Mouse (Mus musculus) midbrain, embryonic 12.5 days (tissue): ENCODE data around the gene Tcte1. TPM values are rescaled to one million over a fixed set of nuclear protein-coding genes. Genes with fewer than 3 reads are reported as not detected.

Experiments
- ATAC-seq: fragments of 200-750 bp; cut with Nextera tagmentation; 2 replicates; pipeline ENCODE4 v1.8.0; 2017; ENCODE audit warnings: low read depth, moderate TSS enrichment, moderate library complexity; ENCODE audit not compliant: low FRiP score
- H3K27ac ChIP-seq: fragments of 300-500 bp; sonication (generic); replicated peaks from 2 replicates; pipeline ENCODE4 v1.5.1; 2016; ENCODE audit warnings: mild to moderate bottlenecking
- H3K27me3 ChIP-seq: fragments of 300-500 bp; sonication (generic); 2 replicates; pipeline ENCODE4 v1.6.1; 2016; ENCODE audit warnings: mild to moderate bottlenecking
- H3K36me3 ChIP-seq: fragments of 300-500 bp; sonication (generic); 2 replicates; pipeline ENCODE4 v1.6.1; 2016
- H3K4me1 ChIP-seq: fragments of 300-500 bp; sonication (generic); 2 replicates; pipeline ENCODE4 v1.6.1; 2016
- H3K4me2 ChIP-seq: fragments of 300-500 bp; sonication (generic); replicated peaks from 2 replicates; pipeline ENCODE4 v1.6.1; 2016; ENCODE audit warnings: mild to moderate bottlenecking, moderate library complexity
- H3K4me3 ChIP-seq: fragments of 300-500 bp; sonication (generic); 2 replicates; pipeline ENCODE4 v1.5.1; 2016; ENCODE audit warnings: mild to moderate bottlenecking
- H3K9ac ChIP-seq: fragments of 300-500 bp; sonication (generic); replicated peaks from 2 replicates; pipeline ENCODE4 v1.6.1; 2016; ENCODE audit warnings: mild to moderate bottlenecking, moderate library complexity
- H3K9me3 ChIP-seq: fragments of 300-500 bp; sonication (generic); 2 replicates; pipeline ENCODE4 v1.6.1; 2016; ENCODE audit warnings: mild to moderate bottlenecking
- WGBS: fragments of 180-500 bp; shearing (Covaris S2); methylation state at CpG from one replicate; pipeline ENCODE4 v1.1.7; 2016; 5-methylcytosine and 5-hydroxymethylcytosine counted together
- polyA plus RNA-seq: library from polyadenylated mRNA; unstranded; fragments of >200 nt; fragmentation: Nextera tagmentation; extraction: Ambion mirVana; gene quantifications from 2 replicates; pipeline ENCODE4 v1.2.1, GENCODE M21; 2016

The Tcte1 gene
- polyA plus RNA-seq, 1 experiment from 2014 or later = 1.8 TPM

GRCm38 (mm10) chr17:45516488-45516887 lies 6.7 kb upstream of the Tcte1 start:
- 54% methylated on average over 8 of the region's 8 CpGs for WGBS
- Histone ChIP-seq H3K27ac (no peak overlapping the region), H3K4me2 (no peak overlapping the region), H3K9me3 (no peaks in the 10 kb centered on the region), H3K9ac (no peak overlapping the region), H3K36me3 (peaks cover 30% of the 10 kb centered on the region), H3K4me3 (no peak overlapping the region), H3K4me1 (0 out of 2 replicates have a peak, but pooled peaks cover 7% of the 10 kb centered on the region), H3K27me3 (no peaks in the 10 kb centered on the region)
- 0 out of 2 replicates have a peak, but pooled peaks have one; percentile 34 for ATAC-seq

GRCm38 (mm10) chr17:45517135-45517534 lies 6.1 kb upstream of the Tcte1 start:
- Histone ChIP-seq H3K27ac (no peak overlapping the region), H3K9ac (no peak overlapping the region), H3K27me3 (0 out of 2 replicates have a peak, but pooled peaks cover under 1% of the 10 kb centered on the region), H3K4me1 (0 out of 2 replicates have a peak, but pooled peaks cover 7% of the 10 kb centered on the region), H3K4me2 (no peak overlapping the region), H3K9me3 (no peaks in the 10 kb centered on the region), H3K4me3 (no peak overlapping the region), H3K36me3 (peaks cover 30% of the 10 kb centered on the region)
- WGBS = 94% methylated on average over 21 of the region's 21 CpGs
- no peak for ATAC-seq

GRCm38 (mm10) chr17:45517549-45518215 lies 5.6 kb upstream of the Tcte1 start:
- H3K9ac ChIP-seq = no peak overlapping the region
- H3K9me3 ChIP-seq = no peaks in the 10 kb centered on the region
- H3K36me3 ChIP-seq = peaks cover 30% of the 10 kb centered on the region
- ATAC-seq = no peak; the same call in 1 of the 2 replicates
- WGBS = 91% methylated on average over 28 of the region's 28 CpGs
- no peak overlapping the region for H3K4me3 ChIP-seq
- H3K4me2 ChIP-seq = no peak overlapping the region
- H3K27ac ChIP-seq = no peak overlapping the region
- peaks cover 4% of the 10 kb centered on the region; the same call in 1 of the 2 replicates for H3K27me3 ChIP-seq
- H3K4me1 ChIP-seq = peaks cover 11% of the 10 kb centered on the region; the same call in 1 of the 2 replicates

GRCm38 (mm10) chr17:45518766-45519475 lies 4.3 kb upstream of the Tcte1 start:
- Histone ChIP-seq H3K27me3 (peaks cover 9% of the 10 kb centered on the region), H3K27ac (no peak overlapping the region), H3K36me3 (peaks cover 30% of the 10 kb centered on the region), H3K4me3 (no peak overlapping the region), H3K4me2 (no peak overlapping the region), H3K9me3 (no peaks in the 10 kb centered on the region), H3K4me1 (peaks cover 19% of the 10 kb centered on the region; the same call in 1 of the 2 replicates), H3K9ac (no peak overlapping the region)
- WGBS = 92% methylated on average over 12 of the region's 12 CpGs
- ATAC-seq = no peak

- Histone ChIP-seq H3K4me3 (no peak overlapping the region), H3K9me3 (no peaks in the 10 kb centered on the region), H3K4me1 (peaks cover 19% of the 10 kb centered on the region; the same call in 1 of the 2 replicates), H3K9ac (no peak overlapping the region), H3K4me2 (no peak overlapping the region), H3K27me3 (peaks cover 20% of the 10 kb centered on the region), H3K27ac (no peak overlapping the region), H3K36me3 (peaks cover 30% of the 10 kb centered on the region)
- no peak for ATAC-seq
- WGBS = 83% methylated on average over 11 of the region's 11 CpGs
Measured at GRCm38 (mm10) chr17:45520136-45520535, 3.1 kb upstream of the Tcte1 start.

- peaks cover 47% of the 10 kb centered on the region for H3K27me3 ChIP-seq
- no peaks in the 10 kb centered on the region for H3K9me3 ChIP-seq
- peaks cover 6% of the 10 kb centered on the region for H3K36me3 ChIP-seq
- ATAC-seq = no peak
- no peak overlapping the region for H3K4me3 ChIP-seq
- no peak overlapping the region for H3K27ac ChIP-seq
- no peak overlapping the region for H3K4me2 ChIP-seq
- WGBS = 79% methylated on average over 4 of the region's 4 CpGs
- H3K4me1 ChIP-seq = peaks cover 12% of the 10 kb centered on the region; the same call in 1 of the 2 replicates
- H3K9ac ChIP-seq = no peak overlapping the region
Measured at GRCm38 (mm10) chr17:45524961-45525360, 1.7 kb downstream of the Tcte1 start.

- H3K4me1 ChIP-seq = peaks cover 12% of the 10 kb centered on the region; the same call in 1 of the 2 replicates
- H3K27me3 ChIP-seq = peaks cover 54% of the 10 kb centered on the region
- no peak overlapping the region for H3K4me3 ChIP-seq
- no peak overlapping the region for H3K4me2 ChIP-seq
- H3K27ac ChIP-seq = no peak overlapping the region
- no peak overlapping the region for H3K9ac ChIP-seq
- 30% methylated on average over 5 of the region's 5 CpGs for WGBS
- no peak for ATAC-seq
- no peaks in the 10 kb centered on the region for H3K9me3 ChIP-seq
- no peaks in the 10 kb centered on the region for H3K36me3 ChIP-seq
Measured at GRCm38 (mm10) chr17:45526571-45526970, 3.3 kb downstream of the Tcte1 start.

GRCm38 (mm10) chr17:45530346-45530782 lies 7.1 kb downstream of the Tcte1 start:
- ATAC-seq = no peak
- Histone ChIP-seq H3K27ac (no peak overlapping the region), H3K9ac (no peak overlapping the region), H3K36me3 (no peaks in the 10 kb centered on the region), H3K27me3 (peaks cover 61% of the 10 kb centered on the region), H3K4me2 (no peak overlapping the region), H3K4me1 (no peaks in the 10 kb centered on the region), H3K9me3 (no peaks in the 10 kb centered on the region), H3K4me3 (no peak overlapping the region)
- 50% methylated on average over 13 of the region's 13 CpGs for whole genome bisulfite sequencing

- no peak overlapping the region for H3K27ac ChIP-seq
- no peaks in the 10 kb centered on the region for H3K36me3 ChIP-seq
- H3K4me2 ChIP-seq = no peak overlapping the region
- ATAC-seq = no peak
- H3K4me1 ChIP-seq = no peaks in the 10 kb centered on the region
- no peak overlapping the region for H3K9ac ChIP-seq
- WGBS = 57% methylated on average over 15 of the region's 15 CpGs
- peaks cover 72% of the 10 kb centered on the region for H3K27me3 ChIP-seq
- H3K9me3 ChIP-seq = no peaks in the 10 kb centered on the region
- no peak overlapping the region for H3K4me3 ChIP-seq
Measured at GRCm38 (mm10) chr17:45532896-45533295, 9.7 kb downstream of the Tcte1 start.

- no peak for ATAC-seq
- Histone ChIP-seq H3K4me3 (no peak overlapping the region), H3K36me3 (no peaks in the 10 kb centered on the region), H3K4me1 (no peaks in the 10 kb centered on the region), H3K27me3 (peaks cover 79% of the 10 kb centered on the region), H3K9ac (no peak overlapping the region), H3K4me2 (no peak overlapping the region), H3K27ac (no peak overlapping the region), H3K9me3 (no peaks in the 10 kb centered on the region)
- 18% methylated on average over 5 of the region's 5 CpGs for WGBS
Measured at GRCm38 (mm10) chr17:45536264-45536663, 13.0 kb downstream of the Tcte1 start.

GRCm38 (mm10) chr17:45538394-45538793 lies 15.2 kb downstream of the Tcte1 start:
- no peak overlapping the region for H3K27ac ChIP-seq
- no peak overlapping the region for H3K9ac ChIP-seq
- H3K9me3 ChIP-seq = no peaks in the 10 kb centered on the region
- no peaks in the 10 kb centered on the region for H3K36me3 ChIP-seq
- no peak overlapping the region for H3K4me3 ChIP-seq
- WGBS = 66% methylated on average over 4 of the region's 4 CpGs
- peaks cover 87% of the 10 kb centered on the region for H3K27me3 ChIP-seq
- ATAC-seq = no peak
- no peaks in the 10 kb centered on the region for H3K4me1 ChIP-seq
- no peak overlapping the region for H3K4me2 ChIP-seq

GRCm38 (mm10) chr17:45539664-45540063 lies 16.4 kb downstream of the Tcte1 start:
- H3K4me2 ChIP-seq = no peak overlapping the region
- no peak for ATAC-seq
- no peaks in the 10 kb centered on the region for H3K9me3 ChIP-seq
- peaks cover 90% of the 10 kb centered on the region for H3K27me3 ChIP-seq
- H3K4me3 ChIP-seq = no peak overlapping the region
- no peak overlapping the region for H3K9ac ChIP-seq
- peaks cover 11% of the 10 kb centered on the region for H3K4me1 ChIP-seq
- no peak overlapping the region for H3K27ac ChIP-seq
- H3K36me3 ChIP-seq = peaks cover 4% of the 10 kb centered on the region
- WGBS = 81% methylated on average over 21 of the region's 21 CpGs
